Mouse (Mus musculus) left cerebral cortex, adult 9 months (tissue): ENCODE data around the gene Spata9.

Experiments used
- DNase-seq, 2 experiments: peaks; one replicate each; pipeline ENCODE4 v3.0.0; 2022; ENCODE audit warnings: low spot score in 2 of 2

Gene Spata9

GRCm38 (mm10) chr13:75992169-75993028 lies 25.4 kb downstream of the Spata9 start:
- no peak for DNase-seq

- DNase-seq: no peak
These were observed 36.3 kb downstream of the Spata9 start for GRCm38 (mm10) chr13:76003272-76003671.

- DNase-seq: no peak
These were observed 47.6 kb downstream of the Spata9 start for GRCm38 (mm10) chr13:76014511-76014910.

- DNase-seq: no peak
These were observed 50.5 kb downstream of the Spata9 start for GRCm38 (mm10) chr13:76017465-76017864.

GRCm38 (mm10) chr13:76017974-76018843 lies 51.3 kb downstream of the Spata9 start, which contains the start of gene Rfesd:
Rfesd (minus strand) TSS chr13:76018719.
- peak; percentile 93 to 96 for DNase-seq

- no peak for DNase-seq
These were observed 52.0 kb downstream of the Spata9 start for GRCm38 (mm10) chr13:76018844-76019400.

- peak in 1 of 2 experiments; percentile 28 for DNase-seq
These were observed 54.8 kb downstream of the Spata9 start for GRCm38 (mm10) chr13:76021782-76022181.

- DNase-seq: no peak
These were observed 57.6 kb downstream of the Spata9 start for GRCm38 (mm10) chr13:76024588-76024987.

- DNase-seq: no peak
These were observed 75.5 kb downstream of the Spata9 start for GRCm38 (mm10) chr13:76042455-76042854.

- no peak for DNase-seq
These were observed 78.0 kb downstream of the Spata9 start for GRCm38 (mm10) chr13:76044971-76045370.
